Mouse (Mus musculus): Measurements from ENCODE around the gene Tnfrsf25.

Tnfrsf25 gene

GRCm38 (mm10) chr4:152115921-152116612 lies at the start of gene Tnfrsf25:
TSS of gene Tnfrsf25 (plus strand) at chr4:152115934.
- DNase-seq (ENCODE audit: low spot score), result no peak

- no peak for DNase-seq (ENCODE audit: low spot score)
These were observed 48.5 kb upstream of the Tnfrsf25 start for GRCm38 (mm10) chr4:152067280-152067679.

- DNase-seq (ENCODE audit: low spot score), result no peak
These were observed 47.5 kb upstream of the Tnfrsf25 start for GRCm38 (mm10) chr4:152068166-152068724.

DNA sequence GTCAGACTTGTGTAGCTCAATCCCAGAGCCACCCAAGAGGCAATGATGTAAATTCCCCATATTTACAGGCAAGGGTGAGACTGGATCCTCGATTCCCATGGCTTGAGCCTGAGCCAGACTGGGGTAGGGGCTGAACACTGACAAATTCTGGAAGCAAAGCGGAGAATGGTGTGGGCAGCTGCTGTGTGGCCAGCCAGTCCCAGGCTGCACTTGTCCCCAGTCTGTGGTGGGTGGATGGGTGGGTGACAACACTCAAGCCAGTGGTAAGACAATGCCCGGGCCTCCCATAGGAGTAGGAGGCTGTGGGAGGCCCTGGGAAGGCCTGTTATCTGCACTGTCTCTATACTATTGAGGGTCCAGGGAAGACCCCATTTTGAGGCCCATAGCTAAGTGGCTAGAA lies 46.5 kb upstream of the Tnfrsf25 start:
- no peak for DNase-seq (ENCODE audit: low spot score)

- DNase-seq (ENCODE audit: low spot score), result no peak
These were observed 45.0 kb upstream of the Tnfrsf25 start for GRCm38 (mm10) chr4:152070494-152071396.

DNA sequence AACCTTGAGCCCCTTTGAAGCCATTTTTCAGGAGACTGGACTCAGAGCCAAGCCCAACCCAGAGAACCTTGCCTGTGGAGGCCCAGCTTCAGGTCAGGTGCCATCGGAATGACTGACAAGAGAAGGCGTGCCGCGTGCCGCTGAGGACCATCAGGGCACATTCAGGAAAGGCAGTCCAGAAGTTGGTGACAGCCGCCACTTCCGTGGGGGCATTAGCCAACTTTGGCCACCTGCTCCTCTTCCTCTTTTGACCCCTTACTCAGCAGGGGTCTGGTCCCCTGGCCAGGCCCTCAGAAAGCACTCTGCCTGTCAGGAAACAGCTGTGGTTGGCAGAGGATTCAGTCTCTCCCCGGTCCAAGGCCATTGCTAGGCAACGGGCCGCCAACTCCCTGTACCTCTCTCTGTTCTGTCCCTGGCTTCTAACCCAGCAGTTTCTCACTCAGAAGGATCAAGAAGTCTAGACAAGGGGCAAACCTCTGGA lies 43.6 kb upstream of the Tnfrsf25 start, which contains the start of gene Plekhg5:
TSS of gene Plekhg5 (plus strand) at position 378 of the 481 bp plus-strand sequence.
- DNase-seq (ENCODE audit: low spot score), result no peak

- no peak for DNase-seq (ENCODE audit: low spot score)
These were observed 43.1 kb upstream of the Tnfrsf25 start for GRCm38 (mm10) chr4:152072655-152073054.

GRCm38 (mm10) chr4:152073715-152074114 lies 42.0 kb upstream of the Tnfrsf25 start:
- no peak for DNase-seq (ENCODE audit: low spot score)

- DNase-seq (ENCODE audit: low spot score), result no peak
These were observed 41.2 kb upstream of the Tnfrsf25 start for GRCm38 (mm10) chr4:152074548-152074947.

DNA sequence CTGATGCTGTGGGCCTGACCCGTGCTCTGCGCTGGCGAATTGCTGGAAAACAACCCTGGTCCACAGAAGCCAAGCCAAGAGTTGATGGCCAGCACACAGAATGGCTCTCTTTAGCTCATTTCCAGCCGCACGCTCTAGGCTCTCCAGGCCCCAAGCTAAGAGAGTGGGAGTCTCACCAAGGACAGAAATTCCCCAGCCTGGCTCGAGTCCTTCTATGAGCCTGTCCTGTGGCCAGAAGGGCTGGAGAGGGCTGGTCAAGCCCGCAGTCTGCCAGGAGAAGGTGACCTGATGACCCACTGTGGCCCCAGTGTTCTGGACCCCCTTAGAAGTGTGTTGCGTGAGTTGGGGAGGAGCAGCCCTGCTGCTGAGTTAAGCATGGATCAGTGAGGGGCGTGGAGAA lies 38.5 kb upstream of the Tnfrsf25 start:
- no peak for DNase-seq (ENCODE audit: low spot score)

DNA sequence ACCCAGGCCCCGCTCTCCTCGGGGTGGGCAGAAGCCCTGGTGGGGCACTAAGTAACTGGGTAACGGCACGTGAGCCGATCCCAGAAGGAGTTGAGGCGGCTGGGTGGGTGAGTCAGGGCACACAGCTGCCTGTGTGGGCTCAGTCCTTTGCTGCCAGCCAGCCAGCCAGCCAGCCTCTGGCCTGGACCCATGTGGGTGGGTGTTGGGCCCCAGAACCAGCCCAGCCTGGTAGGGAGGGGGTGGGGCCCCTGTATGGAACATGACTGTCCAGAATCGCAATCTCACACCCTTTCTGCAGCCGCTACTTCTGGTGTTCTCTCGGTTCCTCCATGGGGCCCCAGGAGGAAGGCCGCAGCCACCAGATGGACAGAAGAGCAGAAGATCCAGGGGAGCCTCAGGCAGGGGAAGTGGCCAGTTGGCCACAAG lies 37.6 kb upstream of the Tnfrsf25 start:
- no peak for DNase-seq (ENCODE audit: low spot score)

GRCm38 (mm10) chr4:152079261-152079660 lies 36.5 kb upstream of the Tnfrsf25 start:
- no peak for DNase-seq (ENCODE audit: low spot score)

DNA sequence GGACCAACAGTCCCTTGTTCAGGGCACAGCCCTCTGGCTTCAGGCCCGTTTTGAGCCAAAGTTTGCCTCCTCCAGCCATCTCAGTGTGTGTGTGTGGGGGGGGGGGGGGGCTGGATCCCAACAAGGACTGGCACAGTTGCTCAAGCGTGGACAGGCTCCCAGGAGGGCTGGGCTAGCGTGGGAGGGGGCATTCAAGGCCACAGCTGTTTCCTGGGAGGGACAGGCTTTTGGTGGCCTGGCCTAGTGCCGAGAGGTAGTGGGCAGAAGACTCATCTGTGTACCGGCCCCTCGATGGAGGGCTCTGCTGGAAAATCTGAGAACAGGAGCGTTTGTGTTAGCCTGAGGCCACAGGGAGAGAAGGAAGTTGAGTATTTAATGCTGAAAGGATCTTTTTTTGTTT lies 35.8 kb upstream of the Tnfrsf25 start:
- DNase-seq (ENCODE audit: low spot score), result no peak

GRCm38 (mm10) chr4:152083611-152084220 lies 32.0 kb upstream of the Tnfrsf25 start:
- no peak for DNase-seq (ENCODE audit: low spot score)

DNA sequence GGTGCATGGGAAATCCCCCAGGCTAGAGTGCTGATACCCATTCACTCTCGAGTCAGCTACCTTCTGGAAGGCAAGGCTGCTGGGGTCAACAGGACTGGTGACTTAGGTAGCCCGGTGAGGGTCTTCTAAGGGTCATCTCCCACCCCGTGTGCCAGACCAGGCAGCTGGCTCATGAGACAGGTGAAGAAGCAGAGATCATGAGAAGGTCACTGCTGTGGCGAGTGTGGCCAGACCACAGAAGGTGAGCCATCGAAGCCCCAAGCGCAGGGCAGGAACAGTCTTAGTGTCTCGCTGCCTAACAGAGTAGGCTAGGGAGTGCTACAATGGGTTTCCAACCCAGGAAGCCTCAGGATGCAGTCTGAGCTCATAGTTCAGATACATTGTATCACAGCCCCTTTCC lies 31.1 kb upstream of the Tnfrsf25 start:
- DNase-seq (ENCODE audit: low spot score), result no peak

- peak; percentile 62 for DNase-seq (ENCODE audit: low spot score)
These were observed 29.1 kb upstream of the Tnfrsf25 start for GRCm38 (mm10) chr4:152086505-152087210.

- DNase-seq (ENCODE audit: low spot score), result no peak
These were observed 28.3 kb upstream of the Tnfrsf25 start for GRCm38 (mm10) chr4:152087211-152088081.

DNA sequence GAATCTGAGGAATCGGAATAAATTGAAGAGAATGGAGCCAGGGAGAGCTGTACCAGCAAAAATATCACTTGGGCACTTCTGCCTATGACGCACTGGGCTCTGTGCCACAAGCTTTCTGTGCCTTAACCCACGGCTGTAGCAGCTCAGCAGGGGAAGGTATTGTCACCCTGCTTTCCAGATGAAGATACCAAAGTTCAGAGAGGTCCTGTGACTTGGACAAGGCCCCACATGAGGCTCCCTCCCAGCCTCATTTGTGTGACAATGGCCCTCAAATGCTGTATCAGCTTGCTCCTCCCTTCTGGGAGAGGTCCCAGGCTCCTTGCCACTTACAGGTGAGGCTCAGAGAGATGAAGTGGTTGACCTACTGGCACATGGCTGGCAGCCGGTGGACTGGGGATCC lies 27.6 kb upstream of the Tnfrsf25 start:
- DNase-seq (ENCODE audit: low spot score), result no peak

DNA sequence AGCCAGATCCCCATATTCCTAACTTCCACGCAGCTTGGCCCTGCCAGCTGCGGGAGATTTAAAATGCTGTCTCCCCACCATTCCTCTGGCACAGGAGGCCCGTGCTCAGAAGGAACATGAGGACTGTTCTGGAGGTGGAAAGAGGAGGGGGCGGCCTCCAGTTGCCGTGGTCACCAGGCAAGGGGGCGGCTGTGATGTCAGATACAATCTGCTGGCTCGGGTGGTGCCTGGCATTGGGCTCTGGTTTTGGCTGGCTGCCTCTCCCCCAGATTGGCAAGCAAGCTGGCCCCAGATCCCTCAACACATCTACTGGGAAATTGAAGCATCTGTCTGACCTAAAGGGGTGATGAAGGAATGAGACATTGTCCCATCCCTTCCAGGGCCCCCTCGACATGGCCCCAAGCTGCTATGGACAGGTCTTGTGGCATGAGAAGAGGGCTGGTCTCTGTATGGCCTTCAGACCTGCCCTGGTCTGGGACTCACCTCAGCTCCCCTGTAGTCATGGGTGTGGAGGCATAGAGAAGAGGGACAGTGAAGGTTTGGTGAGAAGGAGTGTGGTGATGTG lies 27.1 kb upstream of the Tnfrsf25 start:
- DNase-seq (ENCODE audit: low spot score), result no peak

GRCm38 (mm10) chr4:152090191-152090590 lies 25.5 kb upstream of the Tnfrsf25 start:
- no peak for DNase-seq (ENCODE audit: low spot score)

Measured in urinary bladder, postnatal 14 days (tissue).